Mouse (Mus musculus) gastrocnemius, postnatal 14 days (tissue): Measurements from ENCODE around the gene Olfr730. TPM values are rescaled to one million over a fixed set of nuclear protein-coding genes. Genes with fewer than 3 reads are reported as not detected.

ENCODE experiments used
- DNase-seq: peaks from one replicate; pipeline ENCODE4 v3.0.0; 2021; ENCODE audit warnings: mixed read lengths
- intact Hi-C: fragments of 180-260 bp; cut with DNase I; formaldehyde crosslinking; loops from one replicate; pipeline ENCODE4 v1.15.1; 2025; ENCODE audit warnings: low total_unique reads
- long read RNA-seq, 2 experiments: library from polyadenylated mRNA; stranded (forward); transcript quantifications; one replicate each; pipeline ENCODE4 v2.0.0; 2021
- total RNA-seq, 2 experiments: library from RNA; stranded (reverse); gene quantifications; 2 replicates each; pipeline ENCODE4 v1.2.3; 2021

The Olfr730 gene
- total RNA-seq = not detected
- long read RNA-seq, experiment 1 = 0 reads
- long read RNA-seq, experiment 2 = 0 reads

DNA sequence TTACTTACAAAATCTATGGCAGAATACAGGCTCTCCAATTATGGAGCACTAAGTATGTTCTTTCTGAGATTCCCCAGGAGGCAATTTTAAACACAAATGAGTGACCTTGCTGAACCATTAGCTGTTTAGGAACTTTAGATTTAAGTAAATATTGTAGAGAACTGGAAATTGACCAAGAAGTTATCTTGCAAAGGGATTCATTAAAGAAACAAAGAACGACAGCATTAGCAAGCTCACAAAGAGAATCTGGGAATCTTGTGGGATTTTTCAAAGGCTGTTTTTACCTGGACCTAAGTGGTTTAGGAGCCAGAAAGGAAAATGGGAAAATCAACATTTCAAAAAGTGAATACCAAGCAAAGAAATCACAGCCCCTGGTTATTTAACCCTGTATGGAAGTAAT lies at the start of gene Olfr730:
Gene Olfr730, minus strand, starts transcription at position 101 of the 400 bp plus-strand sequence.
- intact Hi-C loops = no loop called here
- no peak for DNase-seq

DNA sequence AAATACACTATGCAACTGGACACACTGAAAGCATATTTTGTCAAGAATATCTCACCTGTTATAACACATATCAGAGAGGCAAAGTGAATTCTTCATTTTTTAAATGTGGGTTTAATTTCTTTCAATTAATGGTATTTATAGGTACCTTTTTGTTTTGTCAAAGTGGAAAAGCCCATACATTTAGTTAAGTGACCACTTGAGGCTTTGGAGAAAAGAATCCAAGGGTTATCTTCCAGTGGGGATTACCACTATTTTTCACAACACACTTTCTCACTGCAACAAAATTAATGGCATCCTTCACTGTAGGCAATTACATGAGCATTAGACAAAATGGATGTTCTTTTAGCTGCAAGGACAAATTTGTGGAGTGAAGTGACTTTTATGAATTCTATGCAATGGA lies 35.2 kb downstream of the Olfr730 start, which contains the start of gene Olfr729:
Gene Olfr729, minus strand, starts transcription at position 101 of the 400 bp plus-strand sequence.
- no peak for DNase-seq

DNA sequence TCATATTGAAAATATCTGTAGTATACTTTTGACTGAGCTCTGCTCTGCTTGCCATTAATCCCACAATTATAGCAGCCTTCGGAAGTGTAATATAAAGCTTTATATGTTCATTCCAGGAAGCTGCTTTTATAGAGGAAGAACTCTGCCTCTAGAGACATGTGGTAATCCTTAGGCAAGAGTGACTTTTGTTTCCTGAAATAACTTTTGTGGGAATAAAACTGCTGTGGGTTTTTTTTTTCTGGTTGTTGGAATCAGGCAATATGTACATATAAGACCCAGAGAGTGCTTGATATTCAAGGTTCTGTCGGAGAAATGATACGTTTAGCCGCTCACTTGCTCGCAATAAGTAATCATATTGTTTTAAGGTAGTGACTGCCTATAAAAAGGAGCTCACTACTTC lies 45.4 kb downstream of the Olfr730 start, which contains the start of gene Olfr728:
Gene Olfr728, minus strand, starts transcription at position 101 of the 400 bp plus-strand sequence.
- no peak for DNase-seq
- intact Hi-C loops = no loop called here

More for the DNA sequence above, 35.2 kb downstream of the Olfr730 start, which contains the start of gene Olfr729:
- intact Hi-C loops = no loop called here

Other genes with a start within 250 kb of the Olfr730 start
- gene Olfr724, start 224.9 kb downstream of the Olfr730 start, total RNA-seq = not detected
- not detected for gene Olfr725, start 147.8 kb downstream of the Olfr730 start, total RNA-seq
- not detected for gene Olfr726, start 97.2 kb downstream of the Olfr730 start, total RNA-seq
- not detected for gene Olfr727, start 65.0 kb downstream of the Olfr730 start, total RNA-seq
- not detected for gene Olfr728, start 45.5 kb downstream of the Olfr730 start, total RNA-seq
- gene Olfr729, start 35.3 kb downstream of the Olfr730 start, total RNA-seq = not detected
- not detected for gene Olfr731, start 53.7 kb upstream of the Olfr730 start, total RNA-seq
- not detected for gene Olfr732, start 96.0 kb upstream of the Olfr730 start, total RNA-seq
- gene Olfr733, start 113.3 kb upstream of the Olfr730 start, total RNA-seq = not detected
- gene Olfr734, start 138.6 kb upstream of the Olfr730 start, total RNA-seq = not detected
- gene Olfr735, start 160.7 kb upstream of the Olfr730 start, total RNA-seq = not detected
- gene Tlr11, start 169.7 kb upstream of the Olfr730 start, total RNA-seq = not detected
- not detected for gene Olfr736, start 193.0 kb upstream of the Olfr730 start, total RNA-seq
- not detected for gene Olfr738, start 219.4 kb upstream of the Olfr730 start, total RNA-seq
- not detected for gene Olfr739, start 230.4 kb upstream of the Olfr730 start, total RNA-seq